Mouse (Mus musculus) forebrain, embryonic 10.5 days (tissue): ENCODE results near the gene Coq2. TPM values are rescaled to one million over a fixed set of nuclear protein-coding genes. Genes with fewer than 3 reads are reported as not detected.
A peak's percentile ranks its signal among the peaks of the same experiment; 100 is the strongest.

Experiments used
- DNase-seq: peaks from one replicate; pipeline ENCODE4 v3.0.0-alpha.2; 2017; ENCODE audit warnings: low spot score; ENCODE audit errors: extremely low spot score
- H3K27ac ChIP-seq: fragments of 300-500 bp; sonication (generic); 2 replicates; pipeline ENCODE4 v1.5.1; 2016; ENCODE audit warnings: mild to moderate bottlenecking
- H3K27me3 ChIP-seq: fragments of 300-500 bp; sonication (generic); 2 replicates; pipeline ENCODE4 v1.6.1; 2016; ENCODE audit warnings: mild to moderate bottlenecking; ENCODE audit not compliant: poor library complexity, severe bottlenecking
- H3K36me3 ChIP-seq: fragments of 300-500 bp; sonication (generic); replicated peaks from 2 replicates; pipeline ENCODE4 v1.6.1; 2016; ENCODE audit warnings: mild to moderate bottlenecking, moderate library complexity
- H3K4me1 ChIP-seq: fragments of 300-500 bp; sonication (generic); 2 replicates; pipeline ENCODE4 v1.6.1; 2016
- H3K4me3 ChIP-seq: fragments of 300-500 bp; sonication (generic); 2 replicates; pipeline ENCODE4 v1.5.1; 2016; ENCODE audit warnings: mild to moderate bottlenecking, moderate library complexity
- H3K9me3 ChIP-seq: fragments of 300-500 bp; sonication (generic); 2 replicates; pipeline ENCODE4 v1.6.1; 2016; ENCODE audit warnings: mild to moderate bottlenecking, moderate library complexity
- WGBS: fragments of 180-500 bp; shearing (Covaris S2); methylation state at CpG from one replicate; pipeline ENCODE4 v1.1.7; 2016; 5-methylcytosine and 5-hydroxymethylcytosine counted together
- polyA plus RNA-seq: library from polyadenylated mRNA; unstranded; fragments of >200 nt; fragmentation: Nextera tagmentation; extraction: Ambion mirVana; gene quantifications from 2 replicates; pipeline ENCODE4 v1.2.1, GENCODE M21; 2016

The Coq2 gene
- 53.2 and 56.2 TPM in 2 replicates for polyA plus RNA-seq

- H3K9me3 ChIP-seq: no peaks in the 10 kb centered on the region
- peaks cover 13% of the 10 kb centered on the region for H3K36me3 ChIP-seq
- H3K27me3 ChIP-seq: no peaks in the 10 kb centered on the region
- H3K4me1 ChIP-seq: peaks cover 24% of the 10 kb centered on the region
- WGBS: 10% methylated on average over 17 of the region's 17 CpGs
- peak; percentile 82 for DNase-seq
- H3K27ac ChIP-seq: peak within 1 kb of the TSS; percentile 96
- H3K4me3 ChIP-seq: peak within 1 kb of the TSS; percentile 82
These were observed at the start of gene Coq2 for GRCm38 (mm10) chr5:100674711-100675376. Gene Coq2 (minus strand): TSS chr5:100675140.

DNA sequence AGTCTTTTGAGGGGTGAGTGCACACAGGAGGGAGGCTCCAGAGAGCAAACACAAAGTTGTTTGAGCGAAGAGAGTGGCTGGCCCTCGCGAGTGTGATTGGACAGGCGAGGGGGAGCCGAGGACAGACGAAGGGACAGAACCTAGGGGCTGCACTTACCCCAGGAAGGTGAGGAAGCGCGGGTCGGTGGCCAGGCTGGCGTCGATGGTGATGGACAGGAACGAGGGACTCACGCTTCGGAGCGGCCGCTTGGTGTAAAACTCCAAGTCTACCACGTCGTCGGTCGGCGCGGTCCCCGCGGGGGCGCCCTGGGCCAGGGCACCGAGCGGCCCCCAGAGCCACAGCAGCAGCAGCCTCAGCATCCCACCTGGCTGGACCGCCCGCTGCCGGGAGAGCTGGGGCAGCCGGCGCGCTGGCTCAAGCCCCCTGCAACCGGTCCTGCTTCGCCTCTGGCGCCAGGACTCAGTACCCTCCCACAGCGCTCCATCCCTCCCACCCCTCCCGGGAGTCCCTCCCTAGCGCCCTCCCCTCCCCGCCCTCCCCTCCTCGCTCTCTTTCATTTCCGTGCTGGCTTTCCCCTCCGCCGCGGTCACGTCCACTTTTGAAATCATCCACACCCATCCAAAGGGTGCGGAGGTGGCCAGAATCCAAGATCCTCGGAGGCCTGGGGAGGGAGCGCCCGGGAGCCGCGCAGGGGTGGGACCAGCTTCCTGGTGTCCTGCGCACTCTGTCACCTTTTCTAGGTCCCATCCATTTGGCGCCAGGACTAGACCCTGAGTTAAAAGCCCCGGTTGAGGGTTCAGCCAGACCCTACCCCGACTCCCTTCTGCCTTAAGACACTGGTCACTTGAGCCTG, 44.5 kb upstream of the Coq2 start, which contains the start of gene Hpse:
Hpse (minus strand) TSS at position 482 of the 854 bp plus-strand sequence.
- Histone ChIP-seq H3K4me3 (peak within 1 kb of the TSS; percentile 66), H3K27me3 (peaks cover 47% of the 10 kb centered on the region), H3K36me3 (no peaks in the 10 kb centered on the region), H3K9me3 (0 out of 2 replicates have a peak, but pooled peaks cover 2% of the 10 kb centered on the region), H3K4me1 (peaks cover 17% of the 10 kb centered on the region), H3K27ac (peak within 1 kb of the TSS; percentile 77)
- peak; percentile 36 for DNase-seq
- under 1% methylated on average over 56 of the region's 56 CpGs for WGBS

- H3K36me3 ChIP-seq: no peaks in the 10 kb centered on the region
- H3K4me3 ChIP-seq: no peak overlapping the region
- H3K4me1 ChIP-seq: peaks cover 22% of the 10 kb centered on the region
- no peak for DNase-seq
- H3K27me3 ChIP-seq: peaks cover 46% of the 10 kb centered on the region
- 97% methylated on average over 15 of the region's 15 CpGs for WGBS
- H3K27ac ChIP-seq: no peak overlapping the region
- H3K9me3 ChIP-seq: no peaks in the 10 kb centered on the region
These were observed 41.8 kb upstream of the Coq2 start for GRCm38 (mm10) chr5:100716762-100717161.

DNA sequence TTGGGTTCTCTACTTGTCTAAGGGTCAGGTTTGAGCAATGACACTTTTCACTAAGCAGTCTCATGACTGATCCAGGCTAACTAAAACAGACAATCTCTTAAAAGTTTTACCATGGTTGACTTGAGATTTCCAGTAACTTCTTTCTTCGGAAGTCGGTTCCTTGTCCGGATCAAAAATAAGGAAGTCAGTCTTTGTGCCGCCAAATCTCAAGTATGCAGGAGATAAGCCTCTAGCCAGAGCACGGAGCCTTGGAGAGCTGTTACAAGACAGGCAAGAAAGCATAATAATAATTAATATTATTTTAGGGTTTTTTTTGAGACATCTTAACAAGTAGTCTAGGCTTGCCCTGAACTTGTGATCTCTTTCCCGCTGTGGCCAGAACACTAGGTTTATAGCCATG, 36.3 kb upstream of the Coq2 start:
- Histone ChIP-seq H3K27ac (no peak overlapping the region), H3K4me1 (peaks cover 9% of the 10 kb centered on the region; the same call in 1 of the 2 replicates), H3K9me3 (no peaks in the 10 kb centered on the region), H3K27me3 (no peaks in the 10 kb centered on the region), H3K36me3 (no peaks in the 10 kb centered on the region), H3K4me3 (no peak overlapping the region)
- WGBS: 95% methylated on average over 6 of the region's 6 CpGs
- DNase-seq: no peak

GRCm38 (mm10) chr5:100710012-100710411, 35.1 kb upstream of the Coq2 start:
- H3K4me1 ChIP-seq: peaks cover 9% of the 10 kb centered on the region; the same call in 1 of the 2 replicates
- 55% methylated on average over 2 of the region's 2 CpGs for WGBS
- DNase-seq: no peak
- no peaks in the 10 kb centered on the region for H3K36me3 ChIP-seq
- H3K4me3 ChIP-seq: no peak overlapping the region
- no peaks in the 10 kb centered on the region for H3K9me3 ChIP-seq
- no peak overlapping the region for H3K27ac ChIP-seq
- H3K27me3 ChIP-seq: no peaks in the 10 kb centered on the region

DNA sequence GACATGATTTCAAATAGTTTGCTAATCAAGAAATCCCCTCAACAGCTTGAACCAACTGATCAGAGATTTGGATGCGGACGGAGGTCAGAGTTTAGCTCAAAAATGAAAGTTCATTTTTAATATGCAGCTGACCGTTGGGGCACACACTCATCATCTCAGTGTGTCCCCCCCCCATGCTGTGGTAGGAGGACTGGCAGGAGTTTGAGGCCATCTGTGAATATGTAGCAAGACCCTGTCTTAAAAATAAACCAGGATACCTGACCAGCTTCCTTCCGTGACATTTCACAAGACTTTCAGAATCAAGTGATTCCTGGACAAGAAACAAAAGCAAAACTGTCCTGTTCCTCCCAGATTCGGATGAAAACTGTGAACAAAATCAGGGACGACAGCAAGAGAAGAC, 34.1 kb upstream of the Coq2 start:
- no peak for DNase-seq
- Histone ChIP-seq H3K9me3 (no peaks in the 10 kb centered on the region), H3K4me3 (no peak overlapping the region), H3K27ac (no peak overlapping the region), H3K27me3 (no peaks in the 10 kb centered on the region), H3K36me3 (no peaks in the 10 kb centered on the region), H3K4me1 (peaks cover 9% of the 10 kb centered on the region; the same call in 1 of the 2 replicates)
- 90% methylated on average over 6 of the region's 6 CpGs for WGBS

DNA sequence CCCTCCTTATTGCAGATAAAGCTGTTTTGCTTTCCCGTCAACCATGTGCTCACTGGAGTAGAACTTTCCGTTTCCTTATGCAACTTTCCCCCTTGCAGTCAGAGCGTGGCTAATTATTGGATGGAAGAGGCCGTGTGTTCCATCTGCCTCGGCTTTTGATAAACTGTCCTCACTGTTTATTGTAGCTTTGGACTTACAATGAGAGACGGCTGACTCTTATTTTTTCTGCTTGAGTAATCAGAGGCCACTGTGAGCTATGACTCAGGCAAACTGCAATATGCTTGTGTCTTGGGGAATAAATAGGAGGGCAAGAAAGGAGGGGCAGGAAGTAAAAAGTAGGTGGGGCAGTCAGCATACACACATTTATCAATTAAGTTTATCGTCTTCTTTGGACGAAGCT, 31.7 kb upstream of the Coq2 start:
- H3K36me3 ChIP-seq: no peaks in the 10 kb centered on the region
- no peak for DNase-seq
- H3K4me1 ChIP-seq: peaks cover 3% of the 10 kb centered on the region; the same call in 1 of the 2 replicates
- no peaks in the 10 kb centered on the region for H3K9me3 ChIP-seq
- no peak overlapping the region for H3K27ac ChIP-seq
- no peak overlapping the region for H3K4me3 ChIP-seq
- H3K27me3 ChIP-seq: no peaks in the 10 kb centered on the region
- WGBS: 77% methylated on average over 8 of the region's 8 CpGs

- H3K4me3 ChIP-seq: no peak overlapping the region
- H3K9me3 ChIP-seq: no peaks in the 10 kb centered on the region
- H3K27me3 ChIP-seq: no peaks in the 10 kb centered on the region
- no peaks in the 10 kb centered on the region for H3K4me1 ChIP-seq
- 93% methylated on average over 2 of the region's 2 CpGs for WGBS
- no peaks in the 10 kb centered on the region for H3K36me3 ChIP-seq
- H3K27ac ChIP-seq: no peak overlapping the region
- DNase-seq: no peak
These were observed 29.3 kb upstream of the Coq2 start for GRCm38 (mm10) chr5:100704272-100704671.

GRCm38 (mm10) chr5:100702325-100702724, 27.4 kb upstream of the Coq2 start:
- WGBS: 83% methylated on average over 3 of the region's 3 CpGs
- no peak overlapping the region for H3K27ac ChIP-seq
- H3K36me3 ChIP-seq: no peaks in the 10 kb centered on the region
- no peak for DNase-seq
- no peaks in the 10 kb centered on the region for H3K4me1 ChIP-seq
- no peaks in the 10 kb centered on the region for H3K27me3 ChIP-seq
- no peak overlapping the region for H3K4me3 ChIP-seq
- H3K9me3 ChIP-seq: no peaks in the 10 kb centered on the region

- Histone ChIP-seq H3K27ac (no peak overlapping the region), H3K36me3 (no peaks in the 10 kb centered on the region), H3K4me1 (no peaks in the 10 kb centered on the region), H3K9me3 (no peaks in the 10 kb centered on the region), H3K4me3 (no peak overlapping the region), H3K27me3 (no peaks in the 10 kb centered on the region)
- WGBS: 83% methylated on average over 13 of the region's 13 CpGs
- no peak for DNase-seq
These were observed 26.1 kb upstream of the Coq2 start for GRCm38 (mm10) chr5:100700861-100701620.

DNA sequence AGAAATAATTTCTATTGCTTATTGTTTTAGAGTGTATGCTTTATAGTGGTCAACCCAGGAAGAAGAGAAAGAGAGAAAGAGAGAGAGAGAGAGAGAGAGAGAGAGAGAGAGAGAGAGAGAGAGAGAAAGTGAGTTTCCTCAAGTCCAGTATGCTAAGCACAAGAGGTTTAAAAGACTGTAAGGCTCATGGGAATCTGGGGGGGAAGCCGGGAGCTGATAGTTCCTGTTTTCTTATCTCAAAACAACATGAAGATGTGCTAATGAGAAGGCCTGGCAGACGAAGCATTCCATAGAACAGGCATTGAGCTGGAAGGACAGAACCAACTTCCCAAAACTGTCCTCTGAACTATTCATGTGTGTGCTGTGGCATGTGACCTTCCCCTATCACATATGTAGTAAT, 22.9 kb upstream of the Coq2 start:
- DNase-seq: no peak
- H3K4me1 ChIP-seq: no peaks in the 10 kb centered on the region
- H3K9me3 ChIP-seq: no peaks in the 10 kb centered on the region
- no peak overlapping the region for H3K4me3 ChIP-seq
- H3K36me3 ChIP-seq: no peaks in the 10 kb centered on the region
- no peak overlapping the region for H3K27ac ChIP-seq
- H3K27me3 ChIP-seq: no peaks in the 10 kb centered on the region
- WGBS: 79% methylated on average over 2 of the region's 2 CpGs

- WGBS: 87% methylated on average over 2 of the region's 2 CpGs
- H3K27ac ChIP-seq: no peak overlapping the region
- no peaks in the 10 kb centered on the region for H3K4me1 ChIP-seq
- H3K27me3 ChIP-seq: no peaks in the 10 kb centered on the region
- H3K4me3 ChIP-seq: no peak overlapping the region
- no peaks in the 10 kb centered on the region for H3K9me3 ChIP-seq
- no peaks in the 10 kb centered on the region for H3K36me3 ChIP-seq
- no peak for DNase-seq
These were observed 22.5 kb upstream of the Coq2 start for GRCm38 (mm10) chr5:100697398-100697797.
